Mouse (Mus musculus) natural killer cell, adult 2 months (primary cell): ENCODE measurements around the gene Cdk14.

Experiments
- DNase-seq, 2 experiments: peaks; one replicate each; pipeline ENCODE4 v3.0.0; 2022; ENCODE audit warnings: low spot score in 2 of 2

The Cdk14 gene

GRCm38 (mm10) chr5:4898241-4898640 is 521.9 kb downstream of the Cdk14 start:
- no peak for DNase-seq

GRCm38 (mm10) chr5:4894988-4895387 is 525.1 kb downstream of the Cdk14 start:
- no peak for DNase-seq

GRCm38 (mm10) chr5:4893852-4894207 is 526.3 kb downstream of the Cdk14 start:
- no peak for DNase-seq

- no peak for DNase-seq
Observed at GRCm38 (mm10) chr5:4893206-4893851, 526.8 kb downstream of the Cdk14 start.

- no peak for DNase-seq
Observed at GRCm38 (mm10) chr5:4892734-4893133, 527.4 kb downstream of the Cdk14 start.

GRCm38 (mm10) chr5:4891862-4892704 is 528.0 kb downstream of the Cdk14 start:
- DNase-seq = no peak

GRCm38 (mm10) chr5:4887069-4887468 is 533.0 kb downstream of the Cdk14 start:
- no peak for DNase-seq

- no peak for DNase-seq
Observed at GRCm38 (mm10) chr5:4882841-4883240, 537.3 kb downstream of the Cdk14 start.

- no peak for DNase-seq
Observed at GRCm38 (mm10) chr5:4880331-4880730, 539.8 kb downstream of the Cdk14 start.

- no peak for DNase-seq
Observed at GRCm38 (mm10) chr5:4878934-4879333, 541.2 kb downstream of the Cdk14 start.

GRCm38 (mm10) chr5:4877638-4878037 is 542.5 kb downstream of the Cdk14 start:
- DNase-seq = no peak

GRCm38 (mm10) chr5:4877131-4877631 is 542.9 kb downstream of the Cdk14 start:
- DNase-seq = no peak

- no peak for DNase-seq
Observed at GRCm38 (mm10) chr5:4876653-4877091, 543.4 kb downstream of the Cdk14 start.

GRCm38 (mm10) chr5:4870041-4870726 is 549.9 kb downstream of the Cdk14 start:
- DNase-seq = no peak

- no peak for DNase-seq
Observed at GRCm38 (mm10) chr5:4868563-4869120, 551.5 kb downstream of the Cdk14 start.

GRCm38 (mm10) chr5:4867849-4868562 is 552.1 kb downstream of the Cdk14 start:
- no peak for DNase-seq

GRCm38 (mm10) chr5:4866945-4867344 is 553.2 kb downstream of the Cdk14 start:
- no peak for DNase-seq

GRCm38 (mm10) chr5:4866099-4866498 is 554.0 kb downstream of the Cdk14 start:
- no peak for DNase-seq

GRCm38 (mm10) chr5:4861592-4861991 is 558.5 kb downstream of the Cdk14 start:
- no peak for DNase-seq

GRCm38 (mm10) chr5:4861141-4861540 is 559.0 kb downstream of the Cdk14 start:
- no peak for DNase-seq

GRCm38 (mm10) chr5:4858032-4858641 is 562.0 kb downstream of the Cdk14 start:
- no peak for DNase-seq
